Mouse (Mus musculus) embryonic fibroblast, embryonic 13.5 days (primary cell): ENCODE measurements at regions not wholly inside any gene's neighbourhood (a gene's known extent, or its start where the extent isn't known, plus 50 kb on each side); places are given as distances from the start of the nearest gene placed in this dataset.

Experiments
- CTCF ChIP-seq: IDR thresholded peaks from 2 replicates; pipeline ENCODE4 v1.5.1; 2011; ENCODE audit warnings: mild to moderate bottlenecking, control low read depth, low read length, moderate library complexity, borderline replicate concordance; ENCODE audit not compliant: insufficient read depth
- POLR2A ChIP-seq: IDR thresholded peaks from 2 replicates; pipeline ENCODE4 v1.6.1; 2011; ENCODE audit warnings: low read depth, mild to moderate bottlenecking, control low read depth, low read length, moderate library complexity

- TF ChIP-seq POLR2A (no peak), CTCF (no peak)
Observed at GRCm38 (mm10) chr15:97170074-97170473, 76.8 kb upstream of the Pced1b start.
